Mouse (Mus musculus) lung, embryonic 15.5 days (tissue): ENCODE results near the gene Ccdc43. TPM values are rescaled to one million over a fixed set of nuclear protein-coding genes. Genes with fewer than 3 reads are reported as not detected.
A peak's percentile ranks its signal among the peaks of the same experiment; 100 is the strongest.
"Not testable (repeated sequence)": the region's sequence is repeated elsewhere in the genome, so short reads cannot be mapped to it uniquely, and the experiment has no call there.

Experiments
- ATAC-seq: fragments of 200-750 bp; cut with Nextera tagmentation; 2 replicates; pipeline ENCODE4 v1.8.0; 2017; ENCODE audit warnings: moderate number of reproducible peaks, borderline replicate concordance; ENCODE audit not compliant: low FRiP score, low TSS enrichment; ENCODE audit errors: extremely low read depth
- H3K27ac ChIP-seq: fragments of 300-500 bp; sonication (generic); 2 replicates; pipeline ENCODE4 v1.5.1; 2015; ENCODE audit warnings: moderate library complexity, mild to moderate bottlenecking, inconsistent platforms
- H3K27me3 ChIP-seq: fragments of 300-500 bp; sonication (generic); 2 replicates; pipeline ENCODE4 v1.6.1; 2015; ENCODE audit warnings: inconsistent platforms
- H3K36me3 ChIP-seq: fragments of 300-500 bp; sonication (generic); 2 replicates; pipeline ENCODE4 v1.6.1; 2015; ENCODE audit warnings: inconsistent platforms
- H3K4me1 ChIP-seq: fragments of 300-500 bp; sonication (generic); 2 replicates; pipeline ENCODE4 v1.6.1; 2015; ENCODE audit warnings: inconsistent platforms
- H3K4me2 ChIP-seq: fragments of 300-500 bp; sonication (generic); 2 replicates; pipeline ENCODE4 v1.6.1; 2015; ENCODE audit warnings: inconsistent platforms, mild to moderate bottlenecking, moderate library complexity
- H3K4me3 ChIP-seq: fragments of 300-500 bp; sonication (generic); 2 replicates; pipeline ENCODE4 v1.5.1; 2015; ENCODE audit warnings: mild to moderate bottlenecking, inconsistent platforms
- H3K9ac ChIP-seq: fragments of 300-500 bp; sonication (generic); 2 replicates; pipeline ENCODE4 v1.6.1; 2015; ENCODE audit warnings: inconsistent platforms
- H3K9me3 ChIP-seq: fragments of 300-500 bp; sonication (generic); 2 replicates; pipeline ENCODE4 v1.6.1; 2016; ENCODE audit warnings: inconsistent platforms
- WGBS: fragments of 180-500 bp; shearing (Covaris S2); methylation state at CpG from one replicate; pipeline ENCODE4 v1.1.7; 2015; 5-methylcytosine and 5-hydroxymethylcytosine counted together
- polyA plus RNA-seq: library from polyadenylated mRNA; unstranded; fragments of >200 nt; fragmentation: Nextera tagmentation; extraction: Ambion mirVana; gene quantifications from 2 replicates; pipeline ENCODE4 v1.2.1, GENCODE M21; 2015

Ccdc43 gene
- polyA plus RNA-seq, 1 experiment from 2014 or later = 49.0 TPM

DNA sequence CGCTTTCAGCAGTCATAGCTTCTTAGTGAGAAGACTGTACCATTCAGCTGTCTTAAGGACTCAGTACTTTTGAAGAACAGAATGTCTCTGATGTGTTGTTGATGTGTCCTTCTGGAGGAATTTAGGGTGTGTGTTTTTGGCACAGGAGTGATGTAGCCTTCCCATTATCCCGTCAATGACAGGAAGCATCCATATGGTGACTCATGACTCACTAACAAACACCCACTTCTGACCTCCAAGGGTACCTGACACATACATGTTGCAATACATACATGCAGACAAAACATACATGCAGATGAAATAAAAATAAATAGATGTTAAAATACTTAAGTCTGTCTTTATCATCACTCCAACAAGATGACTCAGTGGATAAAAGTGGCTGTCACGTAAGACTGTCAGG is 32.3 kb upstream of the Ccdc43 start:
- H3K9ac ChIP-seq = no peak overlapping the region
- H3K36me3 ChIP-seq = no peaks in the 10 kb centered on the region
- 66% methylated on average over 3 of the region's 3 CpGs for WGBS
- H3K4me2 ChIP-seq = no peak overlapping the region
- H3K27me3 ChIP-seq = no peaks in the 10 kb centered on the region
- no peaks in the 10 kb centered on the region for H3K9me3 ChIP-seq
- no peaks in the 10 kb centered on the region for H3K4me1 ChIP-seq
- no peak overlapping the region for H3K4me3 ChIP-seq
- no peak for ATAC-seq
- H3K27ac ChIP-seq = no peak overlapping the region

DNA sequence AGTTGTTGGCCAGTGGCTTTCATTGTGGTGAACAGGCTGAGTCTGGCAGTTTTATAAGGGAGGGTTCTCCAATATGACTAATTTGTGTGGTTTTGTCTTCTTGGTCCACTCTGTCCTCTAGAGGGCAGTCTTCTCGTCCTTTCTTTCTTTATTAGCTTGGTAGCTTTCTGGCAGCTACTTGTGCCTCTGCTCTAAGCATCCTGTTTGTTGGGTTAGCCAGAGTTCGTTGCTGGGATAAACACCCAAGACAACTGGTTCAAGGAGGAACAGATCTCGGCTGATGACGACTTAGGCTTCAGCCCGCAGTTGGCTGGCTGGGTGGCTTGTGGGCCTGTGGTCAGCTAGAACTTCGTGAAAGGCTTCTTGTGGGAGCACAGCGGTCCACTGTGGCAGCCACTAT is 31.0 kb upstream of the Ccdc43 start:
- 33% methylated on average over 7 of the region's 7 CpGs for WGBS
- Histone ChIP-seq H3K9ac (no peak overlapping the region), H3K4me3 (no peak overlapping the region), H3K27me3 (no peaks in the 10 kb centered on the region), H3K27ac (no peak overlapping the region), H3K4me1 (no peaks in the 10 kb centered on the region), H3K4me2 (no peak overlapping the region), H3K36me3 (no peaks in the 10 kb centered on the region), H3K9me3 (no peaks in the 10 kb centered on the region)
- ATAC-seq = no peak

DNA sequence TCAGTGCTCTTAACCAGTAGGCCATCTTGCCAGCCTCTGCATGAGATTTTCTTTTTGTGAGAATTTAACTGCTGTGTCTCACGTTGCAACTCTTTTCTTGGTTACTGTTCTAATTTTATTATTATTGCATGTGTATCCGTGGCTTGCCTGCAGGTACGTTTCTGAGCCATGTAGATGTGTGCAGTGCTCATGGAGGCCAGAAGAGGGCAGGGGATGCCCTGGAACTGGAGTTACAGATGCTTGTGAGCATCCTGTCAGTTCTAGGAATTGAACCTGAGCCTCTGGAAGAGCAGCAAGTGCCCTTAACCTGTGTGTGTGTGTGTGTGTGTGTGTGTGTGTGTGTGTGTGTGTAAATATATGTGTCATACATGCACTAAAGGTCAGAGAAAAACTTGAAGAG is 28.0 kb upstream of the Ccdc43 start:
- Histone ChIP-seq H3K9ac (no peak overlapping the region), H3K36me3 (no peaks in the 10 kb centered on the region), H3K27ac (no peak overlapping the region), H3K4me1 (no peaks in the 10 kb centered on the region), H3K4me3 (no peak overlapping the region), H3K9me3 (no peaks in the 10 kb centered on the region), H3K4me2 (no peak overlapping the region), H3K27me3 (no peaks in the 10 kb centered on the region)
- ATAC-seq = no peak
- 25% methylated on average over 3 of the region's 3 CpGs for WGBS

GRCm38 (mm10) chr11:102716135-102716534 is 18.6 kb upstream of the Ccdc43 start:
- no peak overlapping the region for H3K27ac ChIP-seq
- H3K9ac ChIP-seq = no peak overlapping the region
- H3K36me3 ChIP-seq = no peaks in the 10 kb centered on the region
- no peaks in the 10 kb centered on the region for H3K27me3 ChIP-seq
- H3K4me2 ChIP-seq = no peak overlapping the region
- no peaks in the 10 kb centered on the region for H3K9me3 ChIP-seq
- H3K4me3 ChIP-seq = no peak overlapping the region
- no peaks in the 10 kb centered on the region for H3K4me1 ChIP-seq
- 76% methylated on average over 7 of the region's 7 CpGs for WGBS
- ATAC-seq = no peak

DNA sequence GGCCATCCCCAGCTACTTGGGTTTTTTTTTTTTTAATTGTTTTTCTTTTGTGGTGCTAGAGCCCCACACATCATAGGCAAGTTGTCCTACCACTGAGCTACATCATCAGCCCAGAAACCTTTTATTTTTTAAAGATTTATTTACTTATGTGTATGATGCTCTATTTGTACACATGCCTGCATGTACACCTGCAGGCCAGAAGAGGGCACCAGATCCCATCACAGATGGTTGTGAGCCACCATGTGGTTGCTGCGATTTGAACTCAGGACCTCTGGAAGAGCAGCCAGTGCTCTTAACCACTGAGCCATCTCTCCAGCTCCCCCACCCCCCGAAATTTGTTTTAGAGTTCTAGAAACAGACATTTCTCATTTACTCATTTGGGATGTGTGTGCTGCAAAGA is 17.0 kb upstream of the Ccdc43 start:
- not testable (repeated sequence) for H3K27me3 ChIP-seq, H3K27ac ChIP-seq, H3K9me3 ChIP-seq, H3K4me2 ChIP-seq, H3K4me3 ChIP-seq, H3K9ac ChIP-seq, H3K36me3 ChIP-seq, ATAC-seq, H3K4me1 ChIP-seq
- WGBS = 89% methylated on average over 2 of the region's 2 CpGs

DNA sequence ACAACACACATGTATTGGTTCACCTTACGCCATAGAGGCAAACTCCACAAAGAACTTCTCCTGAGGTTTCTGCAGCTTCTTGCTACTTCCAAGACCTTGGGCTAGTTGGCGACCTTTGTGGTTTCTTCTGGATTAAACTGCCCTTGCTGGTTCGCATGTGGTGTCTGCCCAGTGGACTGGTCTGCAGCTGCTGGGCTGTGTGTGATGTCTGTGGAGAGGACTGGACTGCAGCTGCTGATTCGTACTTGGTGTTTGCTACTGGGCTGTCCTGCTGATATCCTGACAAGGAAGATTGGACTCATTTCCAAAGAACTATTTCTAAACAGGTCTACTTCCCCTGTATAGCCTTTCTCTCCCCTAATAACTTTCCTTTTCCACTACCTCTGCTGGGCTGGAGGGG is 14.8 kb upstream of the Ccdc43 start:
- WGBS = 88% methylated on average over 4 of the region's 4 CpGs
- no peak overlapping the region for H3K4me2 ChIP-seq
- no peaks in the 10 kb centered on the region for H3K9me3 ChIP-seq

GRCm38 (mm10) chr11:102702206-102702605 is 4.6 kb upstream of the Ccdc43 start:
- not testable (repeated sequence) for H3K9ac ChIP-seq, H3K4me3 ChIP-seq, H3K27me3 ChIP-seq, ATAC-seq, H3K4me1 ChIP-seq, H3K4me2 ChIP-seq, H3K27ac ChIP-seq, H3K9me3 ChIP-seq, H3K36me3 ChIP-seq
- 89% methylated on average over 6 of the region's 6 CpGs for WGBS

More for the DNA sequence above, 14.8 kb upstream of the Ccdc43 start:
- no peaks in the 10 kb centered on the region for H3K4me1 ChIP-seq
- no peak overlapping the region for H3K27ac ChIP-seq
- no peaks in the 10 kb centered on the region for H3K36me3 ChIP-seq
- no peak overlapping the region for H3K4me3 ChIP-seq
- H3K9ac ChIP-seq = no peak overlapping the region
- no peaks in the 10 kb centered on the region; the same call in 1 of the 2 replicates for H3K27me3 ChIP-seq
- ATAC-seq = no peak

GRCm38 (mm10) chr11:102698018-102698476 is 465 bp upstream of the Ccdc43 start:
- Histone ChIP-seq H3K36me3 (peaks cover 4% of the 10 kb centered on the region; the same call in 1 of the 2 replicates), H3K9me3 (no peaks in the 10 kb centered on the region), H3K4me3 (peak overlapping the region; percentile 81), H3K27ac (no peak overlapping the region), H3K9ac (peak overlapping the region; percentile 85), H3K27me3 (no peaks in the 10 kb centered on the region), H3K4me1 (peaks cover 14% of the 10 kb centered on the region), H3K4me2 (peak overlapping the region; percentile 79)
- WGBS = 15% methylated on average over 9 of the region's 9 CpGs
- no peak for ATAC-seq

DNA sequence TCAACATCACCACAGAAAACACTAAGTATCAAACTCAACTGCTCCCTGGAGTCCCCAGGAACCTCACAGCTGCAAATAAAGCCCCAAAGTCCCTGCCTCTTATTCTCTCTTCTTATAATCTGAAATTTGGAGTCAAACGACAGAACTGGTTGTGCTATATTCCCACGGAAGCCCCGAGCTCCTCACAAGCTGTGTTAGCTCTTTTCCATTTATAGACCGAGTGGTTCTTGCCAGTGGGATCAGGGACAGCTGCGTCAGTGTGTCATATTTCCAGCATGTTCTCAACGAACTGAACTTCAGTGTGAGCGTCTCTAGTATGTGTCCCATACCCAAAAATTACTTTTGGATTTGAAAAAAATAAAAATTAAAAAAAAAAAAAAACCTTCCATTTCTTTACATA is 2.3 kb downstream of the Ccdc43 start:
- Histone ChIP-seq H3K4me1 (peaks cover 14% of the 10 kb centered on the region), H3K36me3 (peaks cover 14% of the 10 kb centered on the region; the same call in 1 of the 2 replicates), H3K4me2 (no peak overlapping the region), H3K9ac (no peak overlapping the region), H3K4me3 (no peak overlapping the region), H3K27ac (no peak overlapping the region), H3K9me3 (no peaks in the 10 kb centered on the region), H3K27me3 (no peaks in the 10 kb centered on the region)
- ATAC-seq = no peak
- 89% methylated on average over 7 of the region's 7 CpGs for WGBS

DNA sequence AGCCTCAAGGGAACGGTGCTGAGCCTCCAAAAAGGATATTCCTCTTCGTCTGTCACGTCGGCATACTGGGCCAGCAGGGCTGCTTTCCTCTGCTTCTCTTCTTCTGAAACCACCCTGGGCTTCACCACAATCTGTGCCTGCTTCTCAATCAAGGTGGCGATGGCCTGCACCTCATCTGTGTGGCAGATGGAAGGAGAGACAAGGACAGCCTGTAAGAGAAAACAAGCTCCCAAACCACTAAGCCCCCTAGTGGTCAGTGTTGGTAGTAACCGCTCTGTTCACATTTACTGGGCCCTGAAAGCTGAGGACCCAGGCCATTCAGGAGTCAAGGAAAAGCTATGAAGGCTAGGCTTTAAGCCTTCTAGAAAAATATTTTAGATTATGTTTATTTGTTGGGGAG is 7.4 kb downstream of the Ccdc43 start:
- H3K4me3 ChIP-seq = no peak overlapping the region

GRCm38 (mm10) chr11:102665637-102666435 is 31.7 kb downstream of the Ccdc43 start:
- 0 out of 2 replicates have a peak, but pooled peaks cover 4% of the 10 kb centered on the region for H3K4me1 ChIP-seq
- 0 out of 2 replicates have a peak overlapping the region, but pooled peaks have one; percentile 0 for H3K4me3 ChIP-seq
- H3K9me3 ChIP-seq = 0 out of 2 replicates have a peak, but pooled peaks cover 5% of the 10 kb centered on the region
- peaks cover 29% of the 10 kb centered on the region for H3K27me3 ChIP-seq
- H3K9ac ChIP-seq = no peak overlapping the region
- ATAC-seq = no peak
- no peaks in the 10 kb centered on the region for H3K36me3 ChIP-seq
- no peak overlapping the region for H3K27ac ChIP-seq
- H3K4me2 ChIP-seq = peak overlapping the region; percentile 35
- WGBS = 40% methylated on average over 84 of the region's 84 CpGs

More for the DNA sequence above, 7.4 kb downstream of the Ccdc43 start:
- no peak for ATAC-seq
- no peaks in the 10 kb centered on the region for H3K9me3 ChIP-seq
- H3K27ac ChIP-seq = no peak overlapping the region
- H3K36me3 ChIP-seq = peaks cover 28% of the 10 kb centered on the region
- no peaks in the 10 kb centered on the region for H3K27me3 ChIP-seq
- H3K4me1 ChIP-seq = no peaks in the 10 kb centered on the region
- H3K9ac ChIP-seq = no peak overlapping the region
- 65% methylated on average over 6 of the region's 6 CpGs for WGBS
- no peak overlapping the region for H3K4me2 ChIP-seq

GRCm38 (mm10) chr11:102665151-102665550 is 32.4 kb downstream of the Ccdc43 start:
- H3K4me3 ChIP-seq = no peak overlapping the region
- no peak overlapping the region for H3K27ac ChIP-seq
- no peak overlapping the region for H3K9ac ChIP-seq
- WGBS = 45% methylated on average over 33 of the region's 33 CpGs
- ATAC-seq = 0 out of 2 replicates have a peak, but pooled peaks have one; percentile 23
- H3K9me3 ChIP-seq = 0 out of 2 replicates have a peak, but pooled peaks cover 5% of the 10 kb centered on the region
- H3K36me3 ChIP-seq = no peaks in the 10 kb centered on the region
- peaks cover 29% of the 10 kb centered on the region for H3K27me3 ChIP-seq
- H3K4me1 ChIP-seq = 0 out of 2 replicates have a peak, but pooled peaks cover 4% of the 10 kb centered on the region
- H3K4me2 ChIP-seq = peak overlapping the region; percentile 35; the same call in 1 of the 2 replicates
